Mouse (Mus musculus): ENCODE measurements around the gene Gm10277. TPM values are rescaled to one million over a fixed set of nuclear protein-coding genes. Genes with fewer than 3 reads are reported as not detected.
A peak's percentile ranks its signal among the peaks of the same experiment; 100 is the strongest.

Gm10277 gene
- total RNA-seq, 1 experiment from 2014 or later: not detected

GRCm38 (mm10) chr11:77806855-77807254 lies 19.3 kb upstream of the Gm10277 start:
- ATAC-seq (replicated peaks in 1 of 2; ENCODE audit: insufficient read depth in 1 of 2, low FRiP score in 2 of 2, low TSS enrichment in 1 of 2, low read depth in 1 of 2, poor library complexity in 2 of 2, severe bottlenecking in 2 of 2): no peak

GRCm38 (mm10) chr11:77806218-77806617 lies 18.7 kb upstream of the Gm10277 start:
- ATAC-seq (replicated peaks in 1 of 2; ENCODE audit: insufficient read depth in 1 of 2, low FRiP score in 2 of 2, low TSS enrichment in 1 of 2, low read depth in 1 of 2, poor library complexity in 2 of 2, severe bottlenecking in 2 of 2): no peak

GRCm38 (mm10) chr11:77802341-77802865 lies 14.9 kb upstream of the Gm10277 start:
- peak; percentile 79 to 90 for ATAC-seq (replicated peaks in 1 of 2; ENCODE audit: insufficient read depth in 1 of 2, low FRiP score in 2 of 2, low TSS enrichment in 1 of 2, low read depth in 1 of 2, poor library complexity in 2 of 2, severe bottlenecking in 2 of 2)

- peak; percentile 54 to 67 for ATAC-seq (replicated peaks in 1 of 2; ENCODE audit: insufficient read depth in 1 of 2, low FRiP score in 2 of 2, low TSS enrichment in 1 of 2, low read depth in 1 of 2, poor library complexity in 2 of 2, severe bottlenecking in 2 of 2)
Observed at GRCm38 (mm10) chr11:77800869-77801701, 13.5 kb upstream of the Gm10277 start.

- ATAC-seq (replicated peaks in 1 of 2; ENCODE audit: insufficient read depth in 1 of 2, low FRiP score in 2 of 2, low TSS enrichment in 1 of 2, low read depth in 1 of 2, poor library complexity in 2 of 2, severe bottlenecking in 2 of 2): no peak
Observed at GRCm38 (mm10) chr11:77800491-77800868, 12.9 kb upstream of the Gm10277 start.

- no peak for ATAC-seq (replicated peaks in 1 of 2; ENCODE audit: insufficient read depth in 1 of 2, low FRiP score in 2 of 2, low TSS enrichment in 1 of 2, low read depth in 1 of 2, poor library complexity in 2 of 2, severe bottlenecking in 2 of 2)
Observed at GRCm38 (mm10) chr11:77795216-77795615, 7.7 kb upstream of the Gm10277 start.

- peak; percentile 85 to 90 for ATAC-seq (replicated peaks in 1 of 2; ENCODE audit: insufficient read depth in 1 of 2, low FRiP score in 2 of 2, low TSS enrichment in 1 of 2, low read depth in 1 of 2, poor library complexity in 2 of 2, severe bottlenecking in 2 of 2)
Observed at GRCm38 (mm10) chr11:77793238-77793930, 5.8 kb upstream of the Gm10277 start.

- no peak for ATAC-seq (replicated peaks in 1 of 2; ENCODE audit: insufficient read depth in 1 of 2, low FRiP score in 2 of 2, low TSS enrichment in 1 of 2, low read depth in 1 of 2, poor library complexity in 2 of 2, severe bottlenecking in 2 of 2)
Observed at GRCm38 (mm10) chr11:77792566-77792909, 5.0 kb upstream of the Gm10277 start.

- ATAC-seq (replicated peaks in 1 of 2; ENCODE audit: insufficient read depth in 1 of 2, low FRiP score in 2 of 2, low TSS enrichment in 1 of 2, low read depth in 1 of 2, poor library complexity in 2 of 2, severe bottlenecking in 2 of 2): peak; percentile 12 to 30
Observed at GRCm38 (mm10) chr11:77791752-77792565, 4.4 kb upstream of the Gm10277 start.

GRCm38 (mm10) chr11:77791241-77791727 lies 3.7 kb upstream of the Gm10277 start:
- ATAC-seq (replicated peaks in 1 of 2; ENCODE audit: insufficient read depth in 1 of 2, low FRiP score in 2 of 2, low TSS enrichment in 1 of 2, low read depth in 1 of 2, poor library complexity in 2 of 2, severe bottlenecking in 2 of 2): no peak

GRCm38 (mm10) chr11:77790286-77790685 lies 2.7 kb upstream of the Gm10277 start:
- no peak for ATAC-seq (replicated peaks in 1 of 2; ENCODE audit: insufficient read depth in 1 of 2, low FRiP score in 2 of 2, low TSS enrichment in 1 of 2, low read depth in 1 of 2, poor library complexity in 2 of 2, severe bottlenecking in 2 of 2)

- no peak for ATAC-seq (replicated peaks in 1 of 2; ENCODE audit: insufficient read depth in 1 of 2, low FRiP score in 2 of 2, low TSS enrichment in 1 of 2, low read depth in 1 of 2, poor library complexity in 2 of 2, severe bottlenecking in 2 of 2)
Observed at GRCm38 (mm10) chr11:77789512-77789911, 2.0 kb upstream of the Gm10277 start.

GRCm38 (mm10) chr11:77785768-77786561 lies 1.6 kb downstream of the Gm10277 start:
- peak; percentile 30 to 37 for ATAC-seq (replicated peaks in 1 of 2; ENCODE audit: insufficient read depth in 1 of 2, low FRiP score in 2 of 2, low TSS enrichment in 1 of 2, low read depth in 1 of 2, poor library complexity in 2 of 2, severe bottlenecking in 2 of 2)

- ATAC-seq (replicated peaks in 1 of 2; ENCODE audit: insufficient read depth in 1 of 2, low FRiP score in 2 of 2, low TSS enrichment in 1 of 2, low read depth in 1 of 2, poor library complexity in 2 of 2, severe bottlenecking in 2 of 2): no peak
Observed at GRCm38 (mm10) chr11:77785396-77785767, 2.2 kb downstream of the Gm10277 start.

GRCm38 (mm10) chr11:77784894-77785293 lies 2.7 kb downstream of the Gm10277 start:
- no peak for ATAC-seq (replicated peaks in 1 of 2; ENCODE audit: insufficient read depth in 1 of 2, low FRiP score in 2 of 2, low TSS enrichment in 1 of 2, low read depth in 1 of 2, poor library complexity in 2 of 2, severe bottlenecking in 2 of 2)

- ATAC-seq (replicated peaks in 1 of 2; ENCODE audit: insufficient read depth in 1 of 2, low FRiP score in 2 of 2, low TSS enrichment in 1 of 2, low read depth in 1 of 2, poor library complexity in 2 of 2, severe bottlenecking in 2 of 2): peak; percentile 53 to 55
Observed at GRCm38 (mm10) chr11:77783747-77784646, 3.5 kb downstream of the Gm10277 start.
